Mouse (Mus musculus) splenic B cell, adult 2 months (primary cell): ENCODE measurements around the gene Nes.

Experiments
- DNase-seq: peaks from one replicate; pipeline ENCODE4 v3.0.0-alpha.2; 2011; ENCODE audit warnings: low read depth, low spot score
- H3K27me3 ChIP-seq: 2 replicates; pipeline ENCODE4 v1.6.1; 2012; ENCODE audit warnings: mild to moderate bottlenecking, low read length, moderate library complexity, mixed read lengths; ENCODE audit not compliant: control insufficient read depth, poor library complexity, insufficient read depth, severe bottlenecking
- H3K36me3 ChIP-seq: 2 replicates; pipeline ENCODE4 v1.6.1; 2012; ENCODE audit warnings: mild to moderate bottlenecking, low read length, moderate library complexity, mixed read lengths; ENCODE audit not compliant: control insufficient read depth, poor library complexity, insufficient read depth, severe bottlenecking

Nes gene

GRCm38 (mm10) chr3:87945781-87946540 lies 24.9 kb upstream of the Nes start:
- no peak for DNase-seq

GRCm38 (mm10) chr3:87946541-87946860 lies 24.4 kb upstream of the Nes start:
- no peaks in the 10 kb centered on the region; the same call in 1 of the 2 replicates for H3K27me3 ChIP-seq
- H3K36me3 ChIP-seq, result no peaks in the 10 kb centered on the region; the same call in 1 of the 2 replicates
- no peak for DNase-seq

More at GRCm38 (mm10) chr3:87945781-87946540, 24.9 kb upstream of the Nes start:
- Histone ChIP-seq H3K36me3 (no peaks in the 10 kb centered on the region; the same call in 1 of the 2 replicates), H3K27me3 (no peaks in the 10 kb centered on the region; the same call in 1 of the 2 replicates)

GRCm38 (mm10) chr3:87947056-87947810 lies 23.6 kb upstream of the Nes start:
- DNase-seq, result peak; percentile 31
- Histone ChIP-seq H3K27me3 (no peaks in the 10 kb centered on the region; the same call in 1 of the 2 replicates), H3K36me3 (no peaks in the 10 kb centered on the region)

GRCm38 (mm10) chr3:87947811-87948199 lies 23.1 kb upstream of the Nes start:
- Histone ChIP-seq H3K36me3 (no peaks in the 10 kb centered on the region), H3K27me3 (no peaks in the 10 kb centered on the region; the same call in 1 of the 2 replicates)
- no peak for DNase-seq

- no peaks in the 10 kb centered on the region; the same call in 1 of the 2 replicates for H3K27me3 ChIP-seq
- no peaks in the 10 kb centered on the region for H3K36me3 ChIP-seq
- DNase-seq, result peak; percentile 34
Observed at GRCm38 (mm10) chr3:87948378-87949265, 22.3 kb upstream of the Nes start, which contains the start of gene Crabp2. Crabp2 (plus strand) TSS chr3:87948666.

GRCm38 (mm10) chr3:87949266-87949954 lies 21.5 kb upstream of the Nes start:
- no peaks in the 10 kb centered on the region; the same call in 1 of the 2 replicates for H3K27me3 ChIP-seq
- no peak for DNase-seq
- H3K36me3 ChIP-seq, result no peaks in the 10 kb centered on the region

- DNase-seq, result no peak
- H3K27me3 ChIP-seq, result no peaks in the 10 kb centered on the region; the same call in 1 of the 2 replicates
- H3K36me3 ChIP-seq, result no peaks in the 10 kb centered on the region
Observed at GRCm38 (mm10) chr3:87949955-87950515, 20.8 kb upstream of the Nes start.

- H3K36me3 ChIP-seq, result no peaks in the 10 kb centered on the region
- DNase-seq, result no peak
Observed at GRCm38 (mm10) chr3:87951946-87952345, 18.9 kb upstream of the Nes start.

GRCm38 (mm10) chr3:87952440-87952839 lies 18.4 kb upstream of the Nes start:
- no peak for DNase-seq
- Histone ChIP-seq H3K27me3 (no peaks in the 10 kb centered on the region), H3K36me3 (no peaks in the 10 kb centered on the region)

More at GRCm38 (mm10) chr3:87951946-87952345, 18.9 kb upstream of the Nes start:
- no peaks in the 10 kb centered on the region for H3K27me3 ChIP-seq

- DNase-seq, result no peak
- no peaks in the 10 kb centered on the region; the same call in 1 of the 2 replicates for H3K27me3 ChIP-seq
- H3K36me3 ChIP-seq, result no peaks in the 10 kb centered on the region
Observed at GRCm38 (mm10) chr3:87958056-87958455, 12.8 kb upstream of the Nes start.

- H3K27me3 ChIP-seq, result no peaks in the 10 kb centered on the region; the same call in 1 of the 2 replicates
- DNase-seq, result no peak
- no peaks in the 10 kb centered on the region for H3K36me3 ChIP-seq
Observed at GRCm38 (mm10) chr3:87958476-87958875, 12.4 kb upstream of the Nes start.

- no peak for DNase-seq
- Histone ChIP-seq H3K27me3 (no peaks in the 10 kb centered on the region; the same call in 1 of the 2 replicates), H3K36me3 (no peaks in the 10 kb centered on the region)
Observed at GRCm38 (mm10) chr3:87958967-87959366, 11.9 kb upstream of the Nes start.

GRCm38 (mm10) chr3:87959371-87959770 lies 11.5 kb upstream of the Nes start:
- Histone ChIP-seq H3K36me3 (no peaks in the 10 kb centered on the region), H3K27me3 (no peaks in the 10 kb centered on the region; the same call in 1 of the 2 replicates)
- DNase-seq, result no peak
